Mouse (Mus musculus) heart, embryonic 12.5 days (tissue): Measurements from ENCODE around the gene Rab31. TPM values are rescaled to one million over a fixed set of nuclear protein-coding genes. Genes with fewer than 3 reads are reported as not detected.
A peak's percentile ranks its signal among the peaks of the same experiment; 100 is the strongest.

Experiments
- ATAC-seq: fragments of 200-750 bp; cut with Nextera tagmentation; 2 replicates; pipeline ENCODE4 v1.8.0; 2017; ENCODE audit warnings: moderate TSS enrichment, moderate library complexity; ENCODE audit not compliant: insufficient number of reproducible peaks, low FRiP score
- H3K27ac ChIP-seq: fragments of 300-500 bp; sonication (generic); 2 replicates; pipeline ENCODE4 v1.5.1; 2016; ENCODE audit warnings: mild to moderate bottlenecking, moderate library complexity; ENCODE audit not compliant: poor library complexity, severe bottlenecking
- H3K27me3 ChIP-seq: fragments of 300-500 bp; sonication (generic); replicated peaks from 2 replicates; pipeline ENCODE4 v1.6.1; 2016; ENCODE audit warnings: mild to moderate bottlenecking, moderate library complexity
- H3K36me3 ChIP-seq: fragments of 300-500 bp; sonication (generic); 2 replicates; pipeline ENCODE4 v1.6.1; 2016; ENCODE audit warnings: mild to moderate bottlenecking, moderate library complexity
- H3K4me1 ChIP-seq: fragments of 300-500 bp; sonication (generic); replicated peaks from 2 replicates; pipeline ENCODE4 v1.6.1; 2016; ENCODE audit warnings: mild to moderate bottlenecking
- H3K4me2 ChIP-seq: fragments of 300-500 bp; sonication (generic); 2 replicates; pipeline ENCODE4 v1.6.1; 2016; ENCODE audit warnings: mild to moderate bottlenecking, moderate library complexity
- H3K4me3 ChIP-seq: fragments of 300-500 bp; sonication (generic); 2 replicates; pipeline ENCODE4 v1.5.1; 2016; ENCODE audit warnings: mild to moderate bottlenecking
- H3K9ac ChIP-seq: fragments of 300-500 bp; sonication (generic); 2 replicates; pipeline ENCODE4 v1.6.1; 2016; ENCODE audit warnings: mild to moderate bottlenecking, moderate library complexity
- H3K9me3 ChIP-seq: fragments of 300-500 bp; sonication (generic); replicated peaks from 2 replicates; pipeline ENCODE4 v1.6.1; 2016; ENCODE audit warnings: mild to moderate bottlenecking, moderate library complexity
- WGBS: fragments of 180-500 bp; shearing (Covaris S2); methylation state at CpG from one replicate; pipeline ENCODE4 v1.1.7; 2016; 5-methylcytosine and 5-hydroxymethylcytosine counted together
- polyA plus RNA-seq: library from polyadenylated mRNA; unstranded; fragments of >200 nt; fragmentation: Nextera tagmentation; extraction: Ambion mirVana; gene quantifications from 2 replicates; pipeline ENCODE4 v1.2.1, GENCODE M21; 2016

Gene Rab31
- polyA plus RNA-seq, 1 experiment from 2014 or later = 31.2 TPM

DNA sequence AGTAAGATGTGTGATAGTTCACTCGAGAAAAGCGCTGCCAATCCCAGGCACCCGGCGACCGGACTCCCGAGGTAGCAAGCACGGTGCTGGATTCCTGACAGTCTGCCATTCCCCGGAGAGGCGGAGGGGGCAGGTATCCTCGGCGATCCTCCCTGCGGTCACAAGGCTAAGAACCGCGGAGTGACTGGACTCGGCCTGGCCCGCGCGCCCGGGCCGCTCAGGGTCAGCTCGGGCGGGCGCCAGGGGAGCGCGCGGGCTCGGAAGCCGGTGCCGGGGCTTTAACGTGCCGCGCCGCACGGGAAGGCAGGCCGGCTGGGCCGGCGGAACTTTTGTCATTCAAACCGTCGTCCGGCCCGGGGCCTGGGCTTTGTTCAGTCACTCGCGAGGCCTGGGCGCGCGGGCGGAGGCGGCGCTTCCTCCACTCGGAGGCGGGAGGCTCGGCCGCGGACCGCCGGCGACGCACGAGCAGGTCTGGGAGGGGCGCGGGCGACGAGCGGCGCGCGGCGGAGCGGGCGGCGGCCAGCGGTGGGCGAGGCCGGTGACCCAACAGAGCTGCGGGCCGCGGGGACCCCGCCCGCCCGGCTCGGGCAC is 10.1 kb upstream of the Rab31 start, which contains the start of gene Ppp4r1:
Ppp4r1 (plus strand) TSS at position 23 of the 591 bp plus-strand sequence.
- Histone ChIP-seq H3K4me3 (peak within 1 kb of the TSS; percentile 97), H3K27me3 (no peaks in the 10 kb centered on the region), H3K9me3 (no peaks in the 10 kb centered on the region), H3K4me2 (peak within 1 kb of the TSS; percentile 70), H3K4me1 (peaks cover 30% of the 10 kb centered on the region), H3K27ac (peak within 1 kb of the TSS; percentile 99), H3K9ac (peak within 1 kb of the TSS; percentile 100), H3K36me3 (peaks cover 22% of the 10 kb centered on the region)
- WGBS = 3% methylated on average over 76 of the region's 81 CpGs
- peak; percentile 86 for ATAC-seq

DNA sequence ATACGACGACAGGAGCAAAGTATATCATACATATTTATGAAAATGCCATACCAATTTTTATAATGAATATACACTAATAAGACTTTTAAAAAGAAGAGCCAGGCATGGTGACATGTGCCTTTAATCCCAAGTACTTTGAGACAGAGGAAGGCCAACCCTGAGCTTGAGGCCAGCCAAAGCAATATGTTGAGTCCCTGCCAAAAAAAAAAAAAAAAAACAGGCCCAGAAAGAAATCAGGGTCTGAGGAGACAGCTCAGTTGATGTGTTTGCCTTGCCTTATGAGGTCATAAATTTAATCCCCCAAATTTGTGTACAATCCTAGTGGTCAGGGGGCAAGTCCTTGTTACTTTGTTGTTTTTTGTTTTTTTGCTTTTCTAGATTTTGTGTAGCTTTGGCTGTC is 8.4 kb upstream of the Rab31 start:
- WGBS = 91% methylated on average over 2 of the region's 2 CpGs
- Histone ChIP-seq H3K4me3 (no peak overlapping the region), H3K36me3 (peaks cover 13% of the 10 kb centered on the region), H3K4me1 (peaks cover 19% of the 10 kb centered on the region), H3K9ac (no peak overlapping the region), H3K27me3 (no peaks in the 10 kb centered on the region), H3K9me3 (no peaks in the 10 kb centered on the region), H3K27ac (no peak overlapping the region), H3K4me2 (no peak overlapping the region)
- ATAC-seq = no peak

DNA sequence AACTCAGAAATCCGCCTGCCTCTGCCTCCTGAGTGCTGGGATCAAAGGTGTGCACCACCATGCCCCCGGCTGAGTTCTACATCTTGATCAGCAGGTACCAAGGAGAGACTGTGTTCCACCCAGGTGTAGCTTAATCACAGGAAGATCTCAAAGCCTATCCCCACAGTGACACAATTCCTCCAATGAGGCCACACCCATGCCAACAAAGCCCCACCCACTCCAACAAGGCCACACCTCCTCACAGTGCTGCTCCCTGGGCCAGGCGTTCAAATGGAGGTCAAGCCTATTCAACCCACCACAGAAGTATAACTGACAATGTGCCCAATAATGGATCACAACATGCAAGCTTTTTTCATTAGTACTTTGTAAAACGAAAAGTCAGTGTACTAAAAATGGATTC is 4.9 kb upstream of the Rab31 start:
- Histone ChIP-seq H3K27me3 (no peaks in the 10 kb centered on the region), H3K9me3 (no peaks in the 10 kb centered on the region), H3K4me2 (no peak overlapping the region), H3K36me3 (no peaks in the 10 kb centered on the region), H3K9ac (no peak overlapping the region), H3K27ac (no peak overlapping the region), H3K4me3 (no peak overlapping the region), H3K4me1 (peaks cover 15% of the 10 kb centered on the region; the same call in 1 of the 2 replicates)
- WGBS = 85% methylated on average over 4 of the region's 4 CpGs
- ATAC-seq = no peak

DNA sequence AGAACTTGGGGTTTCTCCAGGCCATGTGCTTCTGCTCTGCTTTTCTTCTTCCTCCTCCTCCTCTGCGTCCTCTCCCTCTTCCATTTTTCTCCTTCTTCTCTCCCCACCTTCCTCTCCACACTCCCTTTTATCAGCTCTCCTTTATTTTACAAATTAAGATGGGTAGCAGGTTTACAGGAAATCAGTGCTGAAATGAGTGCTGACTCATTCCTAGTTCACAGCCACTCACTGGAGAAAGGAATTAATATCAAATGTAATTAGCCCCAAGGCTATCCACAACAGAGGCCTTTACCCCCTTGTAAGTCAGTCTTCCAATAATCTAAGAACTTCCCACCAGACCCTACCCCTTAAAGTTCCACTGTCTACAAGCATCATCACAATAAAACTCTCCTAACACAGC is 3.7 kb upstream of the Rab31 start:
- no peaks in the 10 kb centered on the region for H3K9me3 ChIP-seq
- no peak overlapping the region for H3K4me3 ChIP-seq
- no peak for ATAC-seq
- H3K4me1 ChIP-seq = peaks cover 16% of the 10 kb centered on the region
- no peaks in the 10 kb centered on the region for H3K36me3 ChIP-seq
- H3K9ac ChIP-seq = no peak overlapping the region
- no peaks in the 10 kb centered on the region for H3K27me3 ChIP-seq
- no peak overlapping the region for H3K4me2 ChIP-seq
- WGBS = 62% methylated on average over 1 of the region's 1 CpGs
- no peak overlapping the region for H3K27ac ChIP-seq

DNA sequence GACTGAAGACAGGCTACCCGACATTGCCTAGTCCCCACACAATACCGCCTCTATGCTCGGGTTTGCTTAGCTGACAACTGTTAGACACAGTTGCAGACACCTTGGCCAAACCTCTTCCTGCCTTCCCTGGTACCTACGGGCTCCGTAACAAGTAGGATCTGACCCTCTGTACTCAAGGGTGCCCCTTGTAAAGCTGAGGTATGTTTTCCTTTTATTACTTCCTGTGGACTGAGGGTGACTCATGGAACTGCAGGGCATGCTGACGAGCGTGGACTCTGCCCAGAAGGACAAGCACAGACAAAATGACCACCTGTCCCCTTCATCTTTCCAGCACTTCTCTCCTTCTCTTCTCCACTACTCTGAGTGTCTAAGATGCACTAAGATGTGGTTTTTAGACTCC is 1.9 kb upstream of the Rab31 start:
- H3K4me2 ChIP-seq = no peak overlapping the region
- no peaks in the 10 kb centered on the region for H3K36me3 ChIP-seq
- peaks cover 33% of the 10 kb centered on the region for H3K4me1 ChIP-seq
- no peak overlapping the region for H3K27ac ChIP-seq
- 43% methylated on average over 7 of the region's 7 CpGs for WGBS
- no peak for ATAC-seq
- no peak overlapping the region for H3K9ac ChIP-seq
- H3K27me3 ChIP-seq = no peaks in the 10 kb centered on the region
- H3K4me3 ChIP-seq = no peak overlapping the region
- no peaks in the 10 kb centered on the region for H3K9me3 ChIP-seq

DNA sequence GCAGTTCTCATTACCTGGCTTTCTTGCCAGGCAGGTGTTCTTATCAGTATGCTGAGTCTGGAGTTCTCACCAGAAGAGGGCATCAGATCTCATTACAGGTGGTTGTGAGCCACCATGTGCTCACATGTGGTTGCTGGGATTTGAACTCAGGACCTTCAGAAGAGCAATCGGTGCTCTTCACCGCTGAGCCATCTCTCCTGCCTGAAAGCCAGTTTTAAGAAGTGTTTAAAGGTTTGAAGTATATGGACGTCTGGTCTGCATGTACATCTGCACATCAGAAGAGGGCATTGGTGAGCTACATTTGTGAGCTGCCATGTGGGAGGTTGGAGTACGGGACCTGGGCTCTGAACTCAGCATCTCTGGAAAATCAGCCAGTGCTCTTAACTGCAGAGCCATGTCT is 1.1 kb upstream of the Rab31 start:
- Histone ChIP-seq H3K36me3 (no peaks in the 10 kb centered on the region), H3K27me3 (no peaks in the 10 kb centered on the region), H3K9me3 (no peaks in the 10 kb centered on the region), H3K9ac (no peak overlapping the region), H3K27ac (no peak overlapping the region), H3K4me3 (no peak overlapping the region), H3K4me1 (peaks cover 39% of the 10 kb centered on the region), H3K4me2 (no peak overlapping the region)
- no peak for ATAC-seq
- 61% methylated on average over 4 of the region's 4 CpGs for WGBS

DNA sequence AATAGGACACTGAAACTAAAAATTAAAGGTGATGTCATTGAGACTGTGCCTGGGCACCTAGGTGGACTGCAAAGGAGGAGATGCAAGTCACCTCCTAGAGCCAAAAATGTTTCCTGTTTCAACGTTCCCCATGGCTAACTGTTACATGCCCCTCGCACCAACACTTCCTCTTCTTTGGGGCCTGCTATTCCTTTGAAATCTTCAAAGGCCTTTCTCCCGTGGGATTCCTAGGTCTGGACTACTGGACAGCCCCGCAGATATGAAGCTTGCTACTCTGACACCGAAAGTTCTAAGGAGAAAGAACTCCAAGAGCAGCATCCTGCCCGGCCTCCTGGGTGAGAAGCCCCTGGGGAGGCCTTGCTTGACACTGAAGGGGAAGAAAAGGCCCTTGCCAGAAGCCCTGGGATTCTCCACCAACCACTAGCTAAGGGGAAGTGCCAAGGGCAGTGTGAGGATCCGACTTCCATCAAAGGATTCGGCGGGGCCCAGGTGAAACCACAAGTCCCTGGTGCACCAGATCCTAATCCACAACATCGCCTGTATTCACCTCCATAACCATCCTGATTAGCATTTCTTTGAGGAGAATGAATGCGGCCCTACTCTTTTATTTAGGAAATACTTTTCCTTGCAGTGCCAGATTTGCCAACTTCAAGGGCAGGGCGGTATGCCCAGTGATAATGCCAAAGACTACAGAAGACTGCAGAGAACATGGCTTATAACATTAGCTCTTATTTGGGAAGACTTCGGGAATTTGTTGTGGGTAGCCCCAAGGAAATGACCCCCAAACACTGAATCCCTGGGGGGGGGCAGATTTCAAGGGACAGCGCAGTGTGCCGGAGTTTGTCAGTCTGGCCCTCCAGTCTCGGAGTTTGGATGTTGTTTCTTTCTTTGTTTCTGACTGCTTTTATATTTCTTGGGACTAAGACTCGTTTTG is 1.3 kb downstream of the Rab31 start:
- 25% methylated on average over 17 of the region's 17 CpGs for WGBS
- no peaks in the 10 kb centered on the region for H3K27me3 ChIP-seq
- peak overlapping the region; percentile 84 for H3K9ac ChIP-seq
- H3K27ac ChIP-seq = no peak overlapping the region
- no peak for ATAC-seq
- H3K9me3 ChIP-seq = no peaks in the 10 kb centered on the region
- peak overlapping the region; percentile 64 for H3K4me3 ChIP-seq
- peaks cover 52% of the 10 kb centered on the region for H3K4me1 ChIP-seq
- peak overlapping the region; percentile 84 for H3K4me2 ChIP-seq
- no peaks in the 10 kb centered on the region for H3K36me3 ChIP-seq

DNA sequence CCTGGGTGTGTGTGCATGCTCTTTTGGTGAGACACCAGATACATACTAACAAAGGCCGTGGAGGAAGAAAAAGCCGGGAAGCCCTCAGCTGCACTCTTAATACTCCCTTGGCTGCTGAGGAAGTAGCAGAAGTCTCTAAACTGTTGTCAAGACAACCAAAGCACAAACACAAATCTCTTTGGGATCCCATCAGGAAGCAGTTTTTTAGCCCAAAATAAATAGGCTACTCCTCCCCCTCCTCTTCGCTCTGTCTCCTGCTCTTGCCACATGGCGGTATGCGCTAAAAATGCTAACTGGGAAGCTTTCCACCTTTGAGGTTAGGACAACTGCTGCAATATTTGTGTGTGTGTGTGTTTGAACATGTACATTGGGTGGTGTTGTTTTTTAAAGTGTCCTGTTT is 4.1 kb downstream of the Rab31 start:
- WGBS = 74% methylated on average over 5 of the region's 5 CpGs
- Histone ChIP-seq H3K9me3 (no peaks in the 10 kb centered on the region), H3K4me3 (no peak overlapping the region), H3K9ac (no peak overlapping the region), H3K4me1 (peaks cover 48% of the 10 kb centered on the region), H3K36me3 (no peaks in the 10 kb centered on the region), H3K4me2 (no peak overlapping the region), H3K27ac (no peak overlapping the region), H3K27me3 (no peaks in the 10 kb centered on the region)
- no peak for ATAC-seq

DNA sequence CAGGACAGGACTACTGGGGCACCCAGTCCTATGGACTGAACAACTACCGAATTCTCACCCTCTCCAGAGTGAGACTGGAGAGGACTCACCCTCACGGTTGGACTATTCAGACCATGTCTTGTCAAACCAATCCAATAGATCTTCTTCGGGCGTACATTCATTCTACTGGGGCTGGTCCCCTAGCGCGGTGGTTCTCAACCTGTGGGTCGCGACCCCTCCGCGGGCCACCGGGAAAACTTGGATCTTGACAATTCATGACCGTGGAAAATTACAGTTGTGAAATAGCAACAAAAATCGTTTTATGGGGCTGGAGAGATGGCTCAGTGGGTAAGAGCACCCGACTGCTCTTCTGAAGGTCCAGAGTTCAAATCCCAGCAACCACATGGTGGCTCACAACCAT is 9.3 kb downstream of the Rab31 start:
- Histone ChIP-seq H3K9ac (no peak overlapping the region), H3K36me3 (peaks cover 6% of the 10 kb centered on the region; the same call in 1 of the 2 replicates), H3K27ac (no peak overlapping the region), H3K9me3 (no peaks in the 10 kb centered on the region), H3K27me3 (no peaks in the 10 kb centered on the region), H3K4me2 (no peak overlapping the region), H3K4me3 (no peak overlapping the region), H3K4me1 (peaks cover 9% of the 10 kb centered on the region)
- 94% methylated on average over 14 of the region's 14 CpGs for WGBS
- ATAC-seq = no peak

DNA sequence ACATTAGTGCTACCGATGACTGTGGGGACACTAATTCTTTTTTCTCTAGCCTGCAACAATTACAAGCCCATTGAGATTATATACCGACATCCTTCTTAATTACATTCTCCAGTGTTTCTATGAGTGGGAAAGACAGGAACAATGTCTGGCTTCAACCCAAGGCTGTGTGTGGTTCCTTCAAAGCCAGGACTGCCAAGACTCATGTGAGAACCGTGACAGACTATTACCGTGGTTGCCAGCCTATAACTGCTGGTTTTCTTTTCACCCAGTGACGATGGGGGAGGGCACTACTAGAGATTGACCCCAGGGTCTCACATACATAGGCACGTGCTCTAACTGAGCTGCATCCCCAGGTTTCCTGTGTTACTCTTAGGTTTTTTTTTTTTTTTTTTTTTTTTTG is 15.4 kb downstream of the Rab31 start:
- no peaks in the 10 kb centered on the region for H3K4me1 ChIP-seq
- no peak overlapping the region for H3K4me3 ChIP-seq
- no peaks in the 10 kb centered on the region for H3K27me3 ChIP-seq
- H3K9me3 ChIP-seq = peaks cover 8% of the 10 kb centered on the region
- H3K9ac ChIP-seq = no peak overlapping the region
- H3K36me3 ChIP-seq = peaks cover 13% of the 10 kb centered on the region; the same call in 1 of the 2 replicates
- no peak overlapping the region for H3K27ac ChIP-seq
- WGBS = 76% methylated on average over 6 of the region's 6 CpGs
- H3K4me2 ChIP-seq = no peak overlapping the region
- ATAC-seq = no peak

DNA sequence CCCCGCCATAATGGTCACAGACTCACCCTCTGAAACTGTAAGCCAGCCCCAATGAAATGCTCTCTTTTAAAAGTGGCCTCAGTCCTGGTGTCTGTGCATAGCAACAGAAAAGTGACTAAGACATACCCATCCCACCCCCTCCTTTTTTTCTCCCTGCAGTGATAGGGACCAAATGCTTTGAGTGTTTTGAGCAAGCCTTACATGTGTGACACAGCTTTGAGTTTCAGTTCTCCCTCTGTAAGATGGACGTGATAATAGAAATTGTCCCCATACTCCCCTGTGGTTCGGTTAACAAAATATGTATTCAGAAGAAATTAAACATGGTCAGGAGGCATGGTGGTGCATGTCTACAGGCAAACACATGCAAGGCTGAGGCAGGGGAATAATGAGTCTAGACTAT is 16.7 kb downstream of the Rab31 start:
- 87% methylated on average over 3 of the region's 3 CpGs for WGBS
- Histone ChIP-seq H3K9me3 (peaks cover 8% of the 10 kb centered on the region), H3K9ac (no peak overlapping the region), H3K4me1 (no peaks in the 10 kb centered on the region), H3K27me3 (no peaks in the 10 kb centered on the region), H3K27ac (no peak overlapping the region), H3K4me2 (no peak overlapping the region), H3K36me3 (peaks cover 13% of the 10 kb centered on the region; the same call in 1 of the 2 replicates), H3K4me3 (no peak overlapping the region)
- ATAC-seq = no peak
